Mouse (Mus musculus): ENCODE measurements around the gene BC049715. TPM values are rescaled to one million over a fixed set of nuclear protein-coding genes. Genes with fewer than 3 reads are reported as not detected.

BC049715 gene
- total RNA-seq, 2 experiments from 2014 or later: 2.2 to 3.5 TPM

DNA sequence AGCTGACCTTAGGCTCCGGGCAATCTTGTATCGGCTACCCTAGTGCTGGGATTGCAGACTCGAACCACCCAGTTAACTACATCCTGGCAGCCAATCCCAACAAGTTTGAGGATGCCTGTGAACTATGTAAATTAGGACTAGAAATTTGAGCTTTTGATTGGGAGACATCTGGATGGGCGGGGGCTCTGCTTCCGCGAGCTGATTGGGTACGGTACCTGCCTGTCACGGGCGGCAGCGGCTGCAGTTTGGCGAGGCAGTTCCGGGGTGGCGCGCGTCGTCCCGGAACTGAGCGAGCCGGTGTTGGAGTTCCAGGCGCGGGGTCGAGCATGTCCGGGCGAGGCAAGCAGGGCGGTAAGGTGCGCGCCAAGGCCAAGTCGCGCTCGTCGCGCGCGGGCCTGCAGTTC lies 19.4 kb upstream of the BC049715 start, which contains the start of gene H2afj:
Gene H2afj (plus strand): TSS at position 231 of the 404 bp plus-strand sequence.
- ATAC-seq (replicated peaks; ENCODE audit: poor library complexity): peak; percentile 49

DNA sequence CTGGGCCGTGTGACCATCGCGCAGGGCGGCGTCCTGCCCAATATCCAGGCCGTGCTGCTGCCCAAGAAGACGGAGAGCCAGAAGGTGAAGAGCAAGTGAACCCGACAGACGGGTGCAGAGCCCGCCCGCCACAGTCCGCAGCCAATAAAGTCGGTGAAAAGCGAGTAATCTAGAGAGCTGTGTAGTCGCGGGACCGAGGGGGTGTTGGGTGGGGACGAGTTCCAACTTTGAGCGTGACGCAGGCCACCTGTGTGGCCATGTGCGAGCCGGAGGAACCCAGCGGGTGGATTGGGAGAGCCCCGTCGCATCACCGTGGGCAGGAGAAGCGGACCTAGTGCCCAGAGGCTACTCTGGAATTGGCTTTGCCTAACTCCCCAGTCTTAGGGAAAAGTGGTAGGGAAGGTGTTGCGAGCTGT lies 18.8 kb upstream of the BC049715 start:
- ATAC-seq (replicated peaks; ENCODE audit: poor library complexity): peak; percentile 15

DNA sequence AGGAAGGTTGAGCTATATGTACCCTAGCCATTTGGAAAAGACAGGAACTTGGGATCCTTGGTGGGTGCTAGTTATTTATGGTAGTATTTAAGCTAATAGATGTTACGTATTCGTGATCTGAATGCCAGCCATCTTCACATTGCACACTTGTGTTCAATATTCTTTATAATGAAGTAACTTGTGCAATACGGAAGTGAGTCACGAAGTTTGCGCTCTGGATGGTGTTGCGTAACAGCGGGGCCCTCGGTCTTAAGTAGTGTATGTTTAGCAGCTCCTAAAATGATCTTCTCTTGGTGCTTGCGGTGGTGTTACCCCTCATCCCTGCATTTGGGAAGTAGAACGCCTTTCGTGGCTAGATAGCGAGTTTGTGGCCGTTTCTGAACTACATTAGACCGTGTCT lies 18.3 kb upstream of the BC049715 start:
- ATAC-seq (replicated peaks; ENCODE audit: poor library complexity): peak; percentile 33

- ATAC-seq (replicated peaks; ENCODE audit: poor library complexity): no peak
Observed at GRCm38 (mm10) chr6:136809673-136810072, 17.8 kb upstream of the BC049715 start.

DNA sequence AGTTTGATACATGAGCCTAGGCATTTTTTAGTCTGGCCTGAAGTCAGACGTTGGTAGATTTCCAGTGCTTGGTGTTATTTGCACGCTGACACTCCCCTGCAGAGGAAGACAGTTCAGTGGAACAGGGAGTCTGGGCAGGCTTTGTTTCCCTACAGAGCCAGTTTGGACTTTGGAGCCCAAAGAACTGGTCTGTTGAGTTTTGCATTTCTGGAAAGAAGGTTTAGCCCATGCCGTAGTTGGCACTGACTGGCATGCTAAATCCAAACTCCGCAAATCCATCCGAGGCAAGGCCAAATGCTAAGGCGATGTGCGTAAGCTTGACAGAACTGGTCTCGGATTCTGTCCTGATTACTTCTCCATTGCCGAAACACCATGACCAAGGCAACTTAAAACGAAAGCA lies 16.2 kb upstream of the BC049715 start:
- no peak for ATAC-seq (replicated peaks; ENCODE audit: poor library complexity)

GRCm38 (mm10) chr6:136813117-136813516 lies 14.3 kb upstream of the BC049715 start:
- ATAC-seq (replicated peaks; ENCODE audit: poor library complexity): no peak

GRCm38 (mm10) chr6:136815381-136815780 lies 12.0 kb upstream of the BC049715 start:
- no peak for ATAC-seq (replicated peaks; ENCODE audit: poor library complexity)

GRCm38 (mm10) chr6:136816826-136817225 lies 10.6 kb upstream of the BC049715 start:
- no peak for ATAC-seq (replicated peaks; ENCODE audit: poor library complexity)

GRCm38 (mm10) chr6:136817549-136817948 lies 9.9 kb upstream of the BC049715 start:
- no peak for ATAC-seq (replicated peaks; ENCODE audit: poor library complexity)

DNA sequence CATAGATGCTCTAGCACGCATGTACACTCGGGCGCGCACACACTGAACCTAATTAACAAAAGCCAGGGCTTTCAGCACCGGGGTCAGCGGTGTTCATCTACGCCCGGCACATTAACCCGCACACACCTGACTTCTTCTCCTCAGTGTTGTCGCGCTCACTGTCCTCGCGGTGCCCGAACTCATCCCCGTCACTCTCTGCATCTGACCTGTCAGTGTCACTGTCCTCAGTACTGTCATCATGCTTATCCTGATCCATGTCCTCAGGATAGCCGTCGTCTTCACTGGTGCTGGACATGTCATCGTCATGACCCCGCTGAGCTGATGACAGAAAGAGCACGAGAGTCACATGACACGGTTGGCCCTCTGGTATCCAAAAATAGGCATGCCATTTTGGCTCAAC lies 7.0 kb upstream of the BC049715 start:
- 0 out of 2 replicates have a peak, but pooled peaks have one; percentile 20 for ATAC-seq (replicated peaks; ENCODE audit: poor library complexity)

DNA sequence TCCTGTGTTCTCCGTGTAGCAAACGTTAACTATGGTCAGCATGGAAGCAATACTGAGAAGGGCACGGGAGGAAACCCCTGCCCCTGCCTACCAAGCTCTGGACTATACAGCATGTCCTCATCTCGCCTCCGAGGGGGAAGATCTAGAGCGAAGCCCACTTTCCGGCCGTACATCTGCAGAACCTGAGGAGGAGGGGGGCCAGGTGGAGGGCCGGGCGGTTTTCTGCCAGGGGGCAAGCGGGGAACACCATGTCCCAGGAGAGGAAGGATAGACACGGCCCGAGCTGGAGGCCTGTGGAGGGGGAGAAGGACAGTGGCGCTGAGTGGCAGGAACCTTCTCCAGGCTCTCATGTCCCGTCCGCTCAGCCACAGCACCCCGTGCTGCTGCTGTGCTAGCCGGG lies 6.3 kb upstream of the BC049715 start:
- ATAC-seq (replicated peaks; ENCODE audit: poor library complexity): no peak

GRCm38 (mm10) chr6:136824987-136825386 lies 2.4 kb upstream of the BC049715 start:
- ATAC-seq (replicated peaks; ENCODE audit: poor library complexity): no peak

DNA sequence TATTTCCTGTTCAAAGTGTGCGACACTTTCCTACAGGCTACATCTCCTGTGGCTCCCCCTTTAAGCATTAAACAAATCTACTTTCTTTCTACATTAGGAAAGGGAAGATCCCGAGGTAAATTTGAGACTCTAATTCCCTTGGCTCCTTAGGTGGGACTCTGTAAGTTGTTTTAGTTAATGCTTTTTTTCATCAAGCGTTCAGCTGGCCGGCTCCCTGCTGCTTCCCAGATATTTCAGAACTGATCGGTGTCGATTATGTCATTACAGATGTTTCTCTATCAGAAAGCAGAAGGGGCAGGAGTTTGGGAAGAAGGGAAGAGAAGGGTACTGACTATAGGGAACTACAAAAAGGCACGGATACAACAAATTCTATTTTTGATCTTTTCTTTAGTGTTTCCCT lies 310 bp upstream of the BC049715 start:
- no peak for ATAC-seq (replicated peaks; ENCODE audit: poor library complexity)

DNA sequence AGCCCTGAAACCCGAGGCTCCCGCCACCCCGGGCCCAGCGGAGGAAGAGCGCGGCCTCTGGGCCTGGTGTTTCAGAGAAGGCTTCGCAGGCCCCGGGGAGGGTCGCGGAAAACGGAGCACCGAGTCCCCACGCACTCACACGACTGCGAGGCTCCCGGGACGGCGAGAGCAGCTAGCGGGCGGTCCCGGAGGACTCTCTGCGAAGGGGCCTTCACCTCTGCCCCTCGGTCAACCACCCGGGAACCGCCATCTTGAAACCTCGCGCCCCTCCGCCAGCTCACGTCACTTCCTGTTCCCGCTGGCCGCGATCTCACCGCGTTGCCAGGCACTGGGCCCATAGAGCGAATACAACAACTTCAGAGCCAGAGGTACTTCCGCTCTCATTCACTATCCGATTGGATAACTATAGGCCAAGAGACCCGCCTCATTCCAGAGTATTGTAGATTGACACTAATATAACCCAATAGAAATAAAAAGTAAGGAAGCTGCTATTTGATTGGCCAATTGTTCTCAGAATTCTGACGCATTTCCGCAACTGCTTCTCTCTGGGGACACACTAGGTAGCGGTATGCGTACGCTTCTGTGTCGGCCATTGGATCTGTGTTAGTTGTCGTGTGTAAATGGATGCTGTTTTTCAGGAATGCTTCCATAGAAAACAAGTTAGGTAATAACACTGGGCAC lies 595 bp downstream of the BC049715 start, which contains the start of gene Wbp11:
Gene Wbp11 (minus strand): TSS at position 353 of the 681 bp plus-strand sequence.
- ATAC-seq (replicated peaks; ENCODE audit: poor library complexity): peak; percentile 96

- no peak for ATAC-seq (replicated peaks; ENCODE audit: poor library complexity)
Observed at GRCm38 (mm10) chr6:136828681-136829080, 1.3 kb downstream of the BC049715 start.

DNA sequence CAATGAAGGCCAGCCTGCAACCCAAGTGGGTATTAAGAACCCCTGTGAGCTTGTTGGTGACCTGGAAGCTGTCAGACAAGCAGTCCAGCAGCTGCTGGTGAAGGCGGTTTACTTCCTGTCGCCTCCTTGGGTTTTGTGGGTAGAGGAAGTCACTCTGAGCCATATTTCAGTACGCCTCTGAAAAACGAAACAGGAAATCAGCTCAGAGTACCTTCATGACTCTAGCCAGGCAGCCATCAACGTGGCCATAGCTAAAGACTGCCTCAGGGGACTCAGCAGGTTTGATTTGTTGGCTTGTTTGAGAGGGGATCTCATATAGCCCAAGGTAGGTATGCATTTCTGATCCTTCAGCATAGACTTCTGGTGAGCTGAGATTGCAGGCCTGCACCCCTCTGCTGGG lies 4.3 kb downstream of the BC049715 start:
- peak; percentile 21; the same call in 1 of the 2 replicates for ATAC-seq (replicated peaks; ENCODE audit: poor library complexity)

DNA sequence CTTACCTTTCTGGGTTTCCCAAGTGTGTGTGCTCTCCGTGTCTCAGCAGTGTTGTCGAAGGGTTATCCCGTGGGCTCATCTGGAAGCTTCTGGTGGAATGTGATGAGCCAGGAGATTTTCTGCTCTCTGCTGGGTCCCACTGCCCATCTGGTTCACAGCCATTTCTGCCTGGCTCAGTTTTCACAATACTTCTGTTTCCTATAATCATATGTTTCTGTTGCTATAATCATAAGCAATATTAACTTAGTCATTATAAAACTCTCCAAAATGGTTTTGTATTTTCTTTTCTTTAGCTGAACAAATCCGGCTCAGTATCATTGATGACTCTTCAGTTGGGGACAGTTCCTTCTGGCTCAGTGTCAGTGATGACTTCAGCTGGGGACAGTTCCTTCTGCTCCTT lies 7.9 kb downstream of the BC049715 start, which contains the start of gene Smco3:
Gene Smco3 (minus strand): TSS at position 101 of the 400 bp plus-strand sequence.
- ATAC-seq (replicated peaks; ENCODE audit: poor library complexity): no peak

- ATAC-seq (replicated peaks; ENCODE audit: poor library complexity): no peak
Observed at GRCm38 (mm10) chr6:136837323-136837722, 9.9 kb downstream of the BC049715 start.

- ATAC-seq (replicated peaks; ENCODE audit: poor library complexity): no peak
Observed at GRCm38 (mm10) chr6:136844903-136845302, 17.5 kb downstream of the BC049715 start.

DNA sequence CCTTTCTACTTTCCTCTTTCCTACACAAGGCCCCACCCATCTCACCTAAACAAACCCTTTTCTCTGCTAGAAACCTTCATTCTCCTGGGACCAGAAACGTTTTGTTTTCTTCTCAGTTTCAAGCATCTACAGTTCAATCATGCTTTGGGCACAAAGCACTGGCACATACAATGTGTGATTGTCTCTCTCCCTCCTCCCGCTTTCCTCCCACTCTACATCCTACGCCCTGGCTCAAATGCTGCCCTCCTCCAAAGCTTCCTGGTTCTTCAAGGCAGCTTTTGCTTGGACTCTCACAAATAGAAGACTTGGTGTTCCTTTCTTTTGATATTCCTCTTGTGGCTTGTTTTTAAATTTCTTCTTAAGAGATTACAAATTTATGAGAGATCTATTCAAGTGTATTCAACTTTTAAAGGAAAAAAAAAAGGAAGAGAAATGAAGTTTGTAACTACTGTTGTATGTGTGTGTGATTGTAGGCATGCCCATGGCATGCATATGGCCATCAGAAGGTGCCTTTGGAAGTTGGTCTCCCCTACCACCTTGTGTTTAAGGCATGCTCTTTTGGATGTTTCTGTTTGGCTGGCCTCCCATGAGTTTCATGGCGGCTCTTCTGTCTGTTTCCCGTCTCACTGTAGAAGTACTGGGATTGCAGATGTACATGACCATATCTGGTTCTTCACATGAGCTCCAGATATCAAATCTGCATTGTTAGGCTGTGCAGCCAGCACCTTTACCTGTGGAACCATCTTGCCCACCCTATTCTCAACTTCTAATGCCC lies 18.5 kb downstream of the BC049715 start:
- no peak for ATAC-seq (replicated peaks; ENCODE audit: poor library complexity)

DNA sequence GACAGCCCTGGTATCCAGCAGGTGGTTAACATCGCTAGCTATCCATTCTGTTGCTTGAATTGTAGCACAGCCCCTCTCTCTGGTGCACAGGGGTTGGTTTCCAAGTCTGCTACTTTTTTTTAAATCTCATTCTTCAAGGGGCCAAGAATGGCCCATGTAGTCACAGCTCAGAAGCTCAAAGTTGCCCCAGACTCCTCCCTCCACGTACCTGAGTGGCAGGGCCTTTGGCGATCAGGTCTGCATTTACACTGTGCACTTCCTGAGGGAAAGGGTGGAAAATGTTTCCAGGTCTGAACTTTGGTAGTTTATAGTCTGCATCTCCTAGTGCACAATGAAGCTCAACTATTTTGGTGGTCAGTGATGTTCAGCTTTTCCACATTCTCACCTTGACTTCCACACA lies 19.8 kb downstream of the BC049715 start:
- ATAC-seq (replicated peaks; ENCODE audit: poor library complexity): no peak

DNA sequence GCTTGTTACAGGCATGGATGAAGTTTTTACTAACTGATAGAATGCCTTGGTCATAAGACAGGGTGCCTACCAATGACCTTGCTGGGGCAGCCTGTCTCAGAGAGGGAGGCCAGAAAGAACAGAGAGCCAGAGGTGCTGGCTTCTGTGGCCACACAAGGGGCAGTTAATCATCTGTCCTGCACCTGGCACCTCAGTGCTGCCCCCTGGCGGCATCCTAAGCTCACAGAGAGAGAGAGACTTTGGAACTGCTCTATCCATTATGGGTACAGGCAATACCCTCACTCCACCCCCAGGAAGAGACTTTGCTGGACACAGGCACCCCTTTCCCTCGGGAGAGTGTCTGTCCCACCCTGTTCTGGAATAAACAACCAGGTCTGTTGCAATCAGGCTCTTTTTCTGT lies 20.4 kb downstream of the BC049715 start:
- peak; percentile 80 for ATAC-seq (replicated peaks; ENCODE audit: poor library complexity)

Measured in megakaryocyte progenitor cell, adult 5-6 weeks (primary cell).